Mouse (Mus musculus) retina, postnatal 7 days (tissue): ENCODE data around the gene Rad51d.
"Not testable (repeated sequence)": the region's sequence is repeated elsewhere in the genome, so short reads cannot be mapped to it uniquely, and the experiment has no call there.

Source experiments
- DNase-seq: peaks from one replicate; pipeline ENCODE4 v3.0.0-alpha.2; 2012; ENCODE audit warnings: low read depth, low spot score

The Rad51d gene

DNA sequence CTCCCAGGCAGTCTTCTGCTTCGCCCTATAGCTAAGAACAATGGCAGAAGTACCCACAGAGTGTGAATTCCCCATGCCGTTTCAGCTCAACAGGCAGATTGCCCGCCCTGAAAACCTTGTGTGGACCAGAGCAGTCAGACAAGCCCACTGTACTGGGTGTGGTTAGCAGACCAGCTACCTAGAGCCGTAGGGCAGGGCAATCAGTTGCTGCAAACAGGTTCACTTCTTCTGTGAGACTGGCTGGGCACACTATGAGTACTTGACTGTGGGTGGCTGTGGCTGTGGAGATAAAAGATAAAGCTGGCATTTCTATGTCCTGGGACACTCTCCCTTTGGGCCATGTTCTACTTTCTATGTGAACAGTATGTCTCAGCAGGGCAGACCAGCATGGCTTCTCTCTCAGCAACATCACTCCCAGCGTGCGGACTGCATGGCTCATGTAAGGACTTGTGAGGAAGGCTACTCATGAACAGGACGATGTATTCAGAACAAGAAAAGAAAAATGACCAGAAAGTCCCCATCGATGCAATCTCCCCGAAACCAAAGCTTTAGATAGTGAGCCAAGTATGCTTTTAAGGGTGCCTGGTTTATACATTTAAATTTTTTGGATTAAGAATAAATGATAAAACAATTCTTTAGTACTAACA is 35.0 kb downstream of the Rad51d start:
- no peak for DNase-seq

DNA sequence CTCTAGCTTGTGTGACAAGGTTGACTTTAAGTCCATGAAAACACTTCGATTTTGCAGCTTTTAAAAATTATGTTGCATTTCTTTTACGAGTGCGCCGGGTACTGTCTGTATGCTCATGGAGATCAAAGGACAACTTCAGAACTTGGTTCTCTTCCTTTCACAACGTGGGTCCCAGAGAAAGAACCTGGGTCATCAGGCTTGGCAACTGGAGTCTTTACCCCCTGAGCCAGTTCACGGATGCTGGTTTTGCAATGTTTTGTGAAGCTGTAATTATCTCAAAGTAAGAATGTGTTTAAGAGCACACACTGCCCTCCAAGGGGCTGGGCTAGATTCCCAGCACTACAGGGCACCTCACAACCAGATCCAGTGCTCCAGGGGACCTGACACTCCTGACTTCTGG is 36.3 kb downstream of the Rad51d start:
- no peak for DNase-seq

DNA sequence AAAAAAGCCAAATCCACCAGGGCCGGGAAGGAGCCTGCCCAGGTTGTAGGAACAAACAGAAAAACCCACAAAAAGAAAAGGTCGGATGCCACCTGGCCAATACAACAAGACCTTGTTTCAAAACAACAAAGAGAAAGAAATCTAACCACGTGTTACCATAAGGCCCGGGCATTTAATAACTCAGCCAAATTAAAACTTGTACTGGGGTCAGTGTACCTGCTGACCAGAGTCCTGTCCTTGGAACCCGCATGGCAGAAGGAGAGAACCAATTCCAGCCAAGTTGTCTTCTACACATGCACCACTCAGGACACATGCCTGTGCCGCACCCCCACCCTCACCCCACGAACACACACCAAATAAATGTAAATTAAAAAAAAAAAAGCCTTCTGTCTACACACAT is 37.5 kb downstream of the Rad51d start:
- no peak for DNase-seq

DNA sequence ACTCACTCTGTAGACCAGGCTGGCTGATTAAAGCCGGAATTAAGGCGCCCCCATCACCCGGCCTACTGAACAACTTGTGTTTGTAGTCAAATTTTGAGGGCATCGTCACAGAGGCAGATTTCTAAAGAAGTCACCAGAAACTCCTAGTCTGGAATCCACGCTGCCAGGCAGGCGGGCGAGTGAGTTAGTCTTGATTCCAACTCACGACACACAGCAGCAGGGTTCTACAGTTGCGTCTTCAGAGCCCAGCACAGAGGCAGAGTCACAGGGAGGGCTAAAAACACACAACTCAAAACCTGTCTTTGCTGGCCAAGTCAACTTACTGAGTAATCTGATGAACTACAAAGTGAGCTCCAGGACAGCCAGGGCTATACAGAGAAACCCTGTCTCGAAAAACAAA is 37.9 kb downstream of the Rad51d start:
- no peak for DNase-seq

DNA sequence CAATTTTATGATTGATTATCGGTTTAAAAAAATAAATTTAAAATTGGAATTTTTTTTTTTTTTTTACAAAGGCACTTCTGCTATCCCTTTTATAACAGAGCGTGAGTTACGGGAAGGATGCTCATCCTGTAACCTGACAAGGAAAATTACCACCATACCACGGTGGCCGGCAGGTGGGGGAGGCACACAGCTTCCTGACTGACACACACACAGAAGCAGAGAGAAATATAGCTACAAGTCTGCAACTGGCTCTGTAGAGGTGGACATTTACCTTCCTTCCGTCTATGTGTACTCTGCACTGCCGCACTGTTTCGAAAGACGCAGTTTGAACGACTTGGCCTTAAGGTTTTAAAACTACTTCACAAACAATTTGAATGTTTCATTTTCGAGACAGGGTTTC is 38.3 kb downstream of the Rad51d start:
- no peak for DNase-seq

DNA sequence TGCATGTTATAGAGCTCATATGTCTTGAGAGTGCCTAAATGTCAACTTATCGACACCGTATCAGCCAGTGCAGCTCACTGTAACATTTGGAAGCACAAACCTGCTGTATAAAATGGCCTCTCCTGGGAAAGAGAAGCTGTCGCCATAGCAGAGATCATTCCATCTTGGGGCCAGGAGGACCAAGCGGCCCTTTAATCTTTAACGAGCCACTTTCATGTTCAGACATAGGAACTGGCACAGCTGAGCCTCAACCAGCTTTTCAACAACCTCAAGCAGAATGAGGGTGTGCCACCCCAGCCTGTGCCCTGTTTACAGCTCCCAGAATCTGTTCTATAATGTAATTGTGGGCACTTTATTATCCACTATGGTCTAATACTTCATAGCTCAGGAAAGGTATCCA is 40.2 kb downstream of the Rad51d start:
- DNase-seq, result no peak

DNA sequence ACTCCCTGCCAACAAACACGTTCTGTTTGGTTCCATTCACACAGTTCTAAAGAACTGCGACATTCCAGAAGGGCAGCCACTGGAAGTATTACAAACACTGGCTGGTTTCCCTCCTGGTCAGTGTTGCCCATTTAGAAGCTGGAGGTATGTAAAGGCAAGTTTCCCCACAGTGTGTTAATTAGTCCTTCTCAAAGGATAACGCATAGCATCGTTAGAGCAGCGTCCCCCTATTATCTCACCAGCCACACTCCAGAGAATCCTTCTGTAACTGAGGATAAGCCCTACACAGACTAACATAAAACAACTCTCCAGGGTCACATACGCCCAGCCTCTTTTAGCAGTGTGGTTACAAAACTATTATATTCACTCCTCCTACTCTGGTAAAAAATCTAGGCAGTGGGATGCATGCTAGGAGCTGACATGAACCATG is 42.8 kb downstream of the Rad51d start:
- DNase-seq, result no peak

DNA sequence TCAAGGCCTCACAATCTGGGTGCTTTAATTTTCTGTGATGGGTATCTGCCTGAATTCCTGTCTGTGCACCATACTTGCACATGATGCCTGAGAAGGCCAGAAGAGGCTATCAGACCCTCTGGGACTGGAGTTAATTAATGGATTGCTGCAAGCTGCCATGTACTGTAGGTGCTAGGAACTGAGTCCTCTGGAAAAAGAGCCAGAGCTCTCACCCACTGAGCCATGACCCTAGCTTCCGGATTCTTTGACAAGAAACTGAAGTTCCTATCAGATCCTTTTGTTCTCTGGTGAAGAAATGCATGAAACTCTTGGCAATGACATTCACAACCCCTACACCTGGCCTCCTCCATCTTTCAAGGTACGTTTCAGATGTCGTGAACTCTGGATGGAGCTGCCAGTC is 43.5 kb downstream of the Rad51d start:
- DNase-seq, result no peak

DNA sequence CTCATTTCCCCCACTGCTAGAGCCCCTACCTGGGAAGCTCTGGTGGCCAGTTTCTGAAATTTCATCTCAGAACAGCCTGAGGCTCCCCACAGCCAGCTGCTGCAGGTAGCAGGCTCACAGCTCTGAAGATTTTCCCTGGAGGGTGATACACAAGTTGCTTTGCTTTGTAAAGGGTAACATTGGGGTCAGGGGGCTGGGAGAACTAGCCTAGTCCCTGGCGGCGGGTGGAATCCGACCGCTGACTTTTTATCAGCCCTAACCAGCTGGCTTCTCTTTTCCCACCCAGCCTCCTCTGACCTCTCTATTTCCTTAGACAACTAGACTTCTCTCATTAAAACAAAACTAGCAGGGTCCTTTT is 44.4 kb downstream of the Rad51d start:
- DNase-seq, result no peak

DNA sequence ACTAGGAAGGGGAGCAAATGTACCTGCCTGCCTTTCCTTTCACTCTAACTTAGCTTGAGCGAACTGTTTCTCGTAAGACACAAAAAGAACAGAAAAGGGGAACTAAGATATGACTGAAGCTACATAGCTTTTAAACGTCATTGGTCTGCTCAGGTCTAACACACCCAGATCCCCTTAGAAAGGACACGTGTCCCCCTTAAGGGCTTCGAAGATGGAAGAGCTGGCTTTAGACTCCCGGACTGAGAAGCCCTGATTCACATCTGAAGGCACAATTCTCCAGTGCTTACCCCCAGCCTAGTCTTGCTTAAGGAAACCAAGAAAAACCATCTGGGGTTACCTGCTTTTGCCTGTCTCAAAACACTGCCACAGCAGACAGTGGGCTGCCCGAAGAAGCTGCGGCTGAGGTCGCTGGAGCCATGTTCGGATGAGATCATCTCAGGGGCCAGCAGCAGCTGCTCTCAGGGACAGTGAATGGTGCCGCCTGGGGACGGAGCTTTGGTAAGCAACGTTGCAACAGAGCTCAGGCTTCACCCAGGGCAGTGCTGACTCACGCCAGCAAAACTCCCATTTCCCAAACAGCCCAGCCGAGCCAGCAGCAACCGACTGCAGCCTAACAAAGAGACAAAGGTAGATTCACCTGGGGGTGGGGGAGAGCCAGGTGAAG is 44.9 kb downstream of the Rad51d start:
- DNase-seq, result peak; percentile 24

DNA sequence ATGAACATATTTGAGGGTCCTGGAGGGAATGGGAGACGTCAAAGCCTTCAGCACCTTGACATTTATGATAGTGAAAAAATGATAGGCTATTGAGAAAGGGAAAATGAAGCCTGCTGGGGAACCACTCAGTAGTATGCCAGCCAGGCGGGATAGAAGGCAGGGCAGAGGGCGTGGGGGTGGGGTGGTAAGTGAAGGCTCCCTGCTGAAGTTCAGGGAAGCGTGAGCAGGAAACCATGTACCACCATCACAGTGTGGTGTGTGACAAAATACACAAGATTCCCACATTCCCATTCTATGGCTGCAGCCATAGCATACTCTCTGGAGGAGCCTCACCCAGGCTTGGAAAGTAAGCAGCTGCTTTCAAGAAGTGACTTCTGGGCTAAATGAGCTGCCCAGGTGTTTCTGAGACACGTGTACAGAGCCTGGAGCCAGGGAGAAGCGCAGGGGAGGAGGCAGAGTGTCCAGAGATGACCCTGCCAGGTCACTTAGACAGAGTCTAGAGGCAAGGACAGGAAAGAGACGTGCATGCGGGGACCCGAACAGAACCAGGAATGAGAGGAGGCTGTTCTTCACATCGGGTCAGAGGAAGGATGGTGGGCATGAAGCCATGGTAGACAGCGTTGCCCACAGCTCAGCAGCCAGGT is 45.5 kb downstream of the Rad51d start:
- DNase-seq, result no peak

DNA sequence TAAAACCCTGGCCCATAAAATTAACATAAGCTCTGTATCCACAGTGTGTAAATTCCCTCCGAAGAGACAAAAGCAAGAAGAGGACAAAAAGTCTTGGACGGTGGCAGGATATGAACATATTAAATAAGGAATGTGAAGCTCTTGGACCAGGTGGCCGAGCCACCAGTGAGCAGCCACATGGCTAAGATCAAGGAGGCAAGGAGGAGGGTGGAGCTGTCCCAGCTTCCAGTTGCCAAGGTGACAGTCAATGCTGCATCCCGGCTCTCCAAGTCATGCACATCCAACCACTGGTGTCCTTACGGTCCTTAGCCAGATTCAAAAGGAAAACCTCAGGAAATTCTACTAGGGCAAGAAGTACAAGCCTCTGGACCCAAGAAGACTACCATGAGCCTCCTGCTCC is 51.9 kb downstream of the Rad51d start:
- no peak for DNase-seq

DNA sequence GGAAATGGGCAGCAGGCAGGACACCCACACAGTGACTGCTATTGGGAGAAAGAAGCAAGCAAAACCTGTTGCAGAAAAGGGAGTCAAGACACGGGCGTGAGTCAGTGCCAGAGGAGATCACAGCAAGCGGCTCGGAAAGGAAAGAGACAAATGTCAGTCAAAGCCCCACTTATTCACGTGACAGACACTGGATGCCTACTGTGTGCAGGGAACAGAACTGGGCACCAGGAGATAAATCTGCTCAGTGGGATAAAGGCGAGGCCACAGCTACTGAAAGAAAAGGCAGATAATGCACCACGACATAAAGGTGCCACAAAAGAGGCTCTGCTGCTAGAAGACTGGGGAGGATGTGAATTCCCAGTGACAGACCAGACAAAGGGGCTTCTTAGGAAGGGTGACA is 52.6 kb downstream of the Rad51d start:
- no peak for DNase-seq

DNA sequence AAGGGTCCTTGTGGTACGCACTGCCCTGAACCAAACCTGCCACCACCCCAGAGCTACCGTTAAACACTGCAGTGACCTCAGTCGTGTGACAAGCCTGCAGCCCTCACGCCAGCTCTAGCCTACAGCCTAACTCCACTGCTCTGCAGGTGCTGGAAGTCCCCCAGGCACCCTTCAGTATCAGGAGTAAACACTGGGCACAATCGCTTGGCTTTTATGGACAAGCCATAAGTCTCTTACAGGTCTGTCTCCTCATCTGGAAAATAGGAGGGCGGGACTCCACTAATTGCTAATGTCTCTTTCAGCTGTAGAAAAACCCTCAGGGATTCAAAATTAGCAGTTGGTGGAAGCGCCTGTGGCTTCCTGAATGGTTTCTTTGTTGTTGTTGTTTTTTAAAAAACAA is 53.2 kb downstream of the Rad51d start:
- DNase-seq, result no peak

DNA sequence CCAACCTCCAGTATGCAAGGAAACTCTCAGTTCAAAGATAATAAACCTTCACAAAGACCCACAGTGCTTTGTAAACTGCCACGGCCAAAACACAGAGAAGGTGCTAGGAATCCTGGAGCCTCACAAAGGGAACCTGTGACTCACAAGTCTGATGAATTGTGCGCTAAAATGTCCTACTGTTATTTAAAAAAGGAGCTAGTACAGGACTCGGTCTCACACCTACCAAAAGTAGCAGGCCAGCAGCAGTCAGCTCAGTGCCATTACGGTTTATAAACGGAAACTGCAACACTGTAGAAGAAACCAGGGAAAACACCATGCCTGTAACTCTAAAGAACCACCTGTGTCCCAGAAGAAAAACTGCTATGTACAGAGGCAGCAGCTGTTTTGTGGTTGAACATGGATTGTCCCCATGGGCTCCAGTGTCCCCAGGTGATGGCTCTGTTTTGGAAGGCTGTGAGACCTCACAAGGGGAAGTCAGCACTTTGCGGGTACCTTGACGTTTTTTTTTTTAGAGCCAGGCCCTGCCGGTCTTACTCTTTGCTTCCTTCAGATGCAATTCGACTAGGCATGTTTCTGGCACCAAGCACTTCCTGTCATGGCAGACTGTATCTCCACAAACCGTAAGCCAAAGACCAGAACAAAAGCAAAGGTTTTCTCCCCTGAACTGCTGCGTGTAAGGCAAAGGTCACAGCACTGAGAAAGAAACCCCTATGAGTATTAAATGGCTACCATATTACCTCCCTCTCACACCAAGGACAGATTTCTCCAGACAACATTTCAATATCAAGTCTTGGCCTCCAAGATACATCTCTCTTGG is 54.6 kb downstream of the Rad51d start:
- DNase-seq, result no peak

DNA sequence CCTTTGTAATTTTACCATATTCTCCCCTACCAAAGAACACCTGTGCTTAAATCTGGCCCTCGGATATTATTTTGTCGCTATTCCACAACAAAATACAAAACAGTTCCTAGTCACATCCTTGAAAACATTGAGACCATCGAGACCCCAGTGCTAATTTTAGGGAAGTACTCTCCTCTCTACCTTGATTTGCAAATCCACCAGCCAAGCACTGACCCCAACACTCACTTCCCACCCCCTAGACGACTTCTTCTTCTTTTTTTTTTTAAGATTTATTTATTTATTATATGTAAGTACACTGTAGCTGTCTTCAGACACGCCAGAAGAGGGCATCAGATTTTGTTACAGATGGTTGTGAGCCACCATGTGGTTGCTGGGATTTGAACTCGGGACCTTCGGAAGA is 56.1 kb downstream of the Rad51d start:
- not testable (repeated sequence) for DNase-seq

DNA sequence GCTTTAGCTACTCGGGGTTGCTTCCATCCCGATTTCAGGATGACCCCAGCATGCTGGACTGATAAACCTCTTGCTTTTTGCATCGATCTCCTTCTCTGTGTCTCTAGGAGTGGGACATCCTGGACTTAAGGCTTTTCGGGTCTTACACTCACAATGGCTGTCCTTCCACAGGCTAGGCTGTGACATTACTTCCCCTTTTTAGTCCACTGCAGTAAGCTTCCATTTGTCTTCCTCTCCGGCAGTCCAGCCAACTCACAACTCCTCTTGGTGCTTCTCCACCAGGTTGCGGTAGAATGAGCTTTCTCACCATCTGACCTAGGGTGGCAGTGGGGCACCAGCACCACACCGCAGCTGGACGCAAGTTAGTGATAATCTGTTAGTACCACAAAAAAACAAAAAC is 56.5 kb downstream of the Rad51d start:
- DNase-seq, result no peak

DNA sequence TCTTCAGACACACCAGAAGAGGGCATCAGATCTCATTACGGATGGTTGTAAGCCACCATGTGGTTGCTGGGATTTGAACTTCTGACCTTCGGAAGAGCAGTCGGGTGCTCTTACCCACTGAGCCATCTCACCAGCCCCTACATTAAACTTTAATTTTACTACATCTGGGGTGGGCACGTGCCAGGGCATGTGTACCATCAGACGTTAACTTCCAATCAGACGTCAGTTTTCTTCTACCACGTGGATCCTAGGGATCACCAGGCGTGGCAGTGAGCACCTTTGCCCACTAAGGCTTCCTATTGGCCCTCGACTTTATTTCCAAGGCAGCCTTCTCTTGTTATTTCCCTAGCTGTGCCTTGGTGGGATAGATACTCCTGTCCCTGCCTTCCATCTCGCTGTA is 58.0 kb downstream of the Rad51d start:
- DNase-seq, result not testable (repeated sequence)

DNA sequence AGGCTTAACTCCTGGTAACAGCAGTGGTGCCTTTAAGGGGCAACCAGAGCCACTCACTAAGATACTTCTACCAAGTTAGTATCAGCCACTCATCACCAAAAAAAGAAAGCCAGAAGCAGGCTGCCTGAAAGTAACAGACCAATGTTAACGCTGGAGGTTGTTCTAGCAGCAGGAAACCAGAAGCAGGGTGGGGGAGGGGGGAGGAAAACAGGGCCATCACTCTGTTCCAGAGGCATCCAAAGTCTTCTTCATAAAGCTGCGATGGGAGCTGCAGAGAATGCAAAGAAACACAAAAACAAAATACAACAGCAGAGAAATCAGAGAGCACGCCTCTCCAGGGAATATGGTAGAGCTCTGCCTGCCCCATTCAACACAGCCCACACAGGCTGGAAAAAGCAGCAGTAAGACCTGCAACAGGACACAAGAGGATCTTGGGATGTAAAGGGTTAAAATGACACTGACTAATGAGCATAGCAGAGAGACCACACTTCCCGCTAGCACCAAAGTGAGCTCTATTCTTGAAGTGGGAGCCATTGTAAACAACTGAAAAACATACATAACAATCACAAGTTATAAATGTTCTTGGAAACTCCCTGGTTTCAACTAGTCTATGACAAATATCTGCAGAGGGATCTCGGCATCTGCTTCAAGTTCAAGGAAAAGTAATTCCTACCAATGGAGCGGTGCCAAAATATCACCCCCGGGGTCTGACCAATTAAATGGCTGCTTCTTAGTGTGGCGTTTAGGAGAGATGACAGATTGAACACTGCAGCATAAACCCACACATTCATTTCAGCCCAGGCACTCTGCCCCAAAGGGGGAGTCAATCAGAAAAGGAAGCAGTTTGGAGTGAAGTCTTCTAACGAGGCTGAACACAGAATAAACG is 59.2 kb downstream of the Rad51d start:
- no peak for DNase-seq

DNA sequence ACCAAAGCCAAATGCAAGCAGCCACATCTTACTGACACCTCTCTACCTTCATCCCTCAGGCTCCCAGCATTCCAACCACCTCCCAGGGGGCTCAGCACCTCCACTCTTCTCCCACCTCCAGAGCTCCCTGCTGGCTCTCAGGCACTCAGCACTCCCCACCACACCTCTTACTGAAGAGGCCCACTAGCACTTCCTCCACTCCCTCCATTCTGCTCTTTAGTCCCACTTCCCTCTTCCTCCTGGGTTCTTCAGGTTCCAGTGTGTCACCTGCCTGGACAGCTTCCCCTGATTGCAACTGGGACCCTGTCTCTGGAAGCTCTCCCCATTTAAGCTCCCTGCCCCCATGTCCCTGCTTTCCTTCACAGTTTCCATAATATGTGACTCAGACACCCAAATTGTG is 63.6 kb downstream of the Rad51d start:
- DNase-seq, result no peak
